Mouse (Mus musculus) embryo, embryonic 11 days (tissue): ENCODE measurements around the gene Adam1b.
"Not testable (repeated sequence)": the region's sequence is repeated elsewhere in the genome, so short reads cannot be mapped to it uniquely, and the experiment has no call there.

Source experiments
- DNase-seq: peaks from one replicate; pipeline ENCODE4 v3.0.0-alpha.2; 2015

The Adam1b gene

GRCm38 (mm10) chr5:121503231-121503630 is at the start of gene Adam1b:
TSS of gene Adam1b (minus strand) at chr5:121503435.
- no peak for DNase-seq

GRCm38 (mm10) chr5:121549196-121549595 is 46.0 kb upstream of the Adam1b start:
- no peak for DNase-seq

GRCm38 (mm10) chr5:121547084-121547483 is 43.8 kb upstream of the Adam1b start:
- DNase-seq = no peak

- DNase-seq = peak; percentile 71
Measured at GRCm38 (mm10) chr5:121546530-121546895, 43.3 kb upstream of the Adam1b start.

- DNase-seq = peak; percentile 96
Measured at GRCm38 (mm10) chr5:121545793-121546529, 42.7 kb upstream of the Adam1b start, which contains the start of gene Mapkapk5. TSS of gene Mapkapk5 (minus strand) at chr5:121545905.

GRCm38 (mm10) chr5:121544910-121545792 is 41.9 kb upstream of the Adam1b start, which contains the start of the genes Adam1a and Gm42878:
TSS of gene Adam1a (minus strand) at chr5:121545482.
TSS of gene Gm42878 (minus strand) at chr5:121545482.
- peak; percentile 51 for DNase-seq

- no peak for DNase-seq
Measured at GRCm38 (mm10) chr5:121543370-121543769, 40.1 kb upstream of the Adam1b start.

GRCm38 (mm10) chr5:121541235-121541634 is 38.0 kb upstream of the Adam1b start:
- no peak for DNase-seq

- DNase-seq = no peak
Measured at GRCm38 (mm10) chr5:121540066-121540465, 36.8 kb upstream of the Adam1b start.

- no peak for DNase-seq
Measured at GRCm38 (mm10) chr5:121537588-121537987, 34.4 kb upstream of the Adam1b start.

- DNase-seq = no peak
Measured at GRCm38 (mm10) chr5:121536921-121537555, 33.8 kb upstream of the Adam1b start.

- no peak for DNase-seq
Measured at GRCm38 (mm10) chr5:121535116-121535515, 31.9 kb upstream of the Adam1b start.

- DNase-seq = peak; percentile 12
Measured at GRCm38 (mm10) chr5:121534521-121534920, 31.3 kb upstream of the Adam1b start.

GRCm38 (mm10) chr5:121526961-121527360 is 23.7 kb upstream of the Adam1b start:
- peak; percentile 8 for DNase-seq

GRCm38 (mm10) chr5:121526526-121526925 is 23.3 kb upstream of the Adam1b start:
- no peak for DNase-seq

- no peak for DNase-seq
Measured at GRCm38 (mm10) chr5:121525774-121526450, 22.7 kb upstream of the Adam1b start.

- not testable (repeated sequence) for DNase-seq
Measured at GRCm38 (mm10) chr5:121519758-121520157, 16.5 kb upstream of the Adam1b start.

- DNase-seq = no peak
Measured at GRCm38 (mm10) chr5:121518983-121519382, 15.7 kb upstream of the Adam1b start.

GRCm38 (mm10) chr5:121510009-121510408 is 6.8 kb upstream of the Adam1b start:
- no peak for DNase-seq

GRCm38 (mm10) chr5:121506846-121507245 is 3.6 kb upstream of the Adam1b start:
- DNase-seq = no peak

- not testable (repeated sequence) for DNase-seq
Measured at GRCm38 (mm10) chr5:121501424-121501996, 1.7 kb downstream of the Adam1b start.

- DNase-seq = no peak
Measured at GRCm38 (mm10) chr5:121500719-121501118, 2.5 kb downstream of the Adam1b start.
